Mouse (Mus musculus) retina, adult 2 months (tissue): ENCODE results near the gene Gucd1.
"Not testable (repeated sequence)": the region's sequence is repeated elsewhere in the genome, so short reads cannot be mapped to it uniquely, and the experiment has no call there.

Source experiments
- DNase-seq: peaks from one replicate; pipeline ENCODE4 v3.0.0-alpha.2; 2012; ENCODE audit warnings: low read depth, low spot score

Gene Gucd1

DNA sequence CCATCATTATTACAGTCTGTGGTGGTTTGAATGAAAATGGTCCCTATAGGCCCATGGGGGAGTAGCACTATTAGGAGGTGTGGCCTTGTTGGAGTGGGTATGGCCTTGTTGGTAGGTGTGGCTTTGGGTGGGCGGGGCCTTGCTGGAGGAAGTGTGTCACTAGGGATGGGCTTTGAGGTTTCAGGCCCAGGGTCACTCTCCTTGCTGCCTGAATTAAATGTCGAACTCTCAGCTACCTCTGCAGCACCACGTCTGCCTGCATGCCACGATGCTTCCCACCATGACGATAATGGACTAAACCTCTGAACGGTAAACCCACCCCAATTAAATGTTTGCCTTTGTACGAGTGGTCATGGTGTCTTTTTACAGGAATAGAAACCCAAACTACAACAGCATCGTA, 123.0 kb downstream of the Gucd1 start:
- no peak for DNase-seq

DNA sequence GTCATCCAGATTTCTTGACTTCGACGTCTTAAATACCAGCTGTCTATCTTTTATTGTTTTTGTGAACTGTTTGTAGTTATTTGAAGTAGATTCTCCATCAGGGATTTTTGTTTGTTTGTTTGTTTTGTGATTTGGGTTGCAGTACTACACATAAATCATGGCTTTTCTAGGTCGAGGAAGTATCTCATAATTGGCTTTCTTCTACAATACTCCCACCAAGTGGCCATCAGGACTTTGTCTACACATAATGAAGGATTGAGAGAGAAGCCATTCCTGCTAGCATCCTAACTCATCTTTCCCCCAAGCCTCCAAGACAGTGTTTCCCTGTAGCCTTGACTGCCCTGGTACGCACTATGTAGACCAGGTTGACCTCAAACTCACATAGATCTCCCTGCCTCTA, 126.9 kb downstream of the Gucd1 start:
- no peak for DNase-seq

GRCm38 (mm10) chr10:75390156-75390555, 127.6 kb downstream of the Gucd1 start:
- DNase-seq, result no peak

DNA sequence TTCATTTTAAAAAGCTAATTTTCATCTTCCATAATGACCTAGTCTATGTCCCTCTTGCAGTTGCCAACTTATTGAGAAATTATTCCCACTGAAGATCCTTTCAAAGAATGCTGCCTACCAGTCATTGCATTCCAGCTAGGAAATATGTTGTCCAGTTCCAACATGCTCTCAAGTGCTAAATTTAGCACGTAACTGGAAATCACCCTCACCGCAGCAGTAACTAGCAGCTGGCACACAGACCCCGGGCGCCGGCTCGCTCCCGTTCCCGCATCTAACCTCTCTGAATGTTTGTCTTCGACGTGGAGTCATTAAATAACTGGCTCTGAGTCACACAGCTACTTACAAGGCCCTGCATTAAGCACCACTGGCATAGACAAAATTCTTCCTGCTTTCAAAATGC, 139.1 kb downstream of the Gucd1 start:
- DNase-seq, result no peak

DNA sequence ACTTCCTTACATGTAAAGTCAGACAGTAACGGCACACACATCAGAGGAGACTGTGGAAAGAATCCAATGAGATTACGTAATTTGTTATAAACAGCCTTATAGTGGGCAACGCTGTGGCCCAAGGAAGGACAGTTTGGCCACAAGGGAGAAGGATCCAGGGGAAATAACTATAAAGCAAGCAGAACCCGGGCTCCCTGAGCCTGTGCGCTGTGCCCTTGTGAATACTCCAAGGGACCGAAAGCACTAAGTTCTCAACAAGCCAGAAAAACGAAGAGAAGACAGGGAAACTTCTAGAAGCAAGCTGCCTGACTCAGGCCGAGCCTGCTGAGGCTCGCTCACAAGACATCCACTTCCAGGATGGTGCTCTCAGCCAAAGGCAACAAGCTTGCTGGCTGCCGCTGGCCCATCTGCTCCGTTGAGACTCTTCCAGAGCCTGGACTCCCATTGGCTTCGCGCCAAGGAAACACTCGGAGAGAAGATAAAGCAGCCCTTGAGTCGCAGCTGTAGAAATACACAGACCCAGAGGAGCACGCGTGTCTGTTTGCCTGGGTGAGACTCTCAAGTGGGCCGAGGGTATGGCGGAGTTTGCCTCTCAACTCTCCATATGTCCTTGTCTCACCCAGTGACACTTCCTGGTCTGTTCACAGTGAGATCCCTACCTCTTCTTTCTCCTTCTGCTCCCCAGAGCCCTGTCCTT, 144.0 kb downstream of the Gucd1 start:
- not testable (repeated sequence) for DNase-seq

DNA sequence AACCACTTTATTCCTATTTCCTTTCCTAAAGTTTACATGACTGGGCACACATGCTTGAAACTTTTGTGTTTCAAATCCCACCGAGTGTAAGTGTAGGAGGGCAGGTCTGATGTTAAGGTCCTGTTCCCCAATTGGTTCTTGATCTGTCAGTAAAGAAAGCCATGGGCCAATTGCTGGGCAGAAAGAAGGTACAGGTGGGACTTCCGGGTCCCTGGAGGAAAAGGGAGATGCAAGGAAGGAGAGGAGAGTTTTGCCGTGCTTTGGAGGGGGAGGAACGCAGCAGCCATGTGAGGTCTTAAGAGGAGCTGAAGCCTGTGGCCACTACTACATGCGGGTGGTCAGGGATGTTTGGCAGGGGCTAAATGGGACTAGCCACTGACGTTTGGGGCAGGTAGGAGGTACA, 152.5 kb downstream of the Gucd1 start:
- DNase-seq, result no peak

DNA sequence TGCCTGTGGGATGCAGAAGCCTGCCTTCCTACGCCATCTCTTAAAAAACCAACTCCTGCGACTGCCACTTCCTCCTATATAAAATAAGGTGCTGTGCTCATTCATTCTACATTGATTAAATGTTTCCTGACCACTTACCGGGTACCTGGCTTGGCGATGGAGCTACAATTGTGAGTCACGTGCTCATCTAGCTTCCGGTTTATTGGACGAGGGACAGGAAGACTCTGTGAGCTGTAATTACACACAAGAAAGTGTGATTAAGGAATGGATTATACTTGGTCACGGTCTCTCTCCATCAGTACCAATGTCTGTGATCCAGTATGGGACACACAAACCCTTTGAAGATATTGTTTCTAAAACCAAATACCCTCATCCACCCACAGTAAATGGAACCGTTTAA, 153.0 kb downstream of the Gucd1 start:
- DNase-seq, result no peak

- not testable (repeated sequence) for DNase-seq
These were observed 153.5 kb downstream of the Gucd1 start for GRCm38 (mm10) chr10:75364214-75364690.

DNA sequence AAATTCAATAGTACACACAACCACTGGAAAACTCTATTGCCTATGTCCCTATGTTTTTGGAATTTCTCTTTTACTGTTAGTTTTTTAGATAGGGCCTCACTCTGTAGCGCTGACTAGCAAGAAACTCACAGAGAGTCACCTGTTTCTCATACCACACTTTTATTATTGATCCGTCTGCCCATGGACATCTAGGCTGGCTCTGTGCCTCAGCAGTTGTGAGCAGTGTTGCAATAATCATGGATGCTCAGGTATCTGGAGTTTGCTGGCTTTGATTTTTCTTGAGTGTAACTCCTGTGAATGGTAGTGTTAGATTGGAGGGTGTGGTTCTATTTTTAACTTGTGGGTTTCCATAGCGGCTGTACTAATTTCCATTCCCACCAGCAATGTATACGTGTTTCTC, 162.4 kb downstream of the Gucd1 start:
- no peak for DNase-seq

GRCm38 (mm10) chr10:75353838-75354241, 163.9 kb downstream of the Gucd1 start:
- not testable (repeated sequence) for DNase-seq

DNA sequence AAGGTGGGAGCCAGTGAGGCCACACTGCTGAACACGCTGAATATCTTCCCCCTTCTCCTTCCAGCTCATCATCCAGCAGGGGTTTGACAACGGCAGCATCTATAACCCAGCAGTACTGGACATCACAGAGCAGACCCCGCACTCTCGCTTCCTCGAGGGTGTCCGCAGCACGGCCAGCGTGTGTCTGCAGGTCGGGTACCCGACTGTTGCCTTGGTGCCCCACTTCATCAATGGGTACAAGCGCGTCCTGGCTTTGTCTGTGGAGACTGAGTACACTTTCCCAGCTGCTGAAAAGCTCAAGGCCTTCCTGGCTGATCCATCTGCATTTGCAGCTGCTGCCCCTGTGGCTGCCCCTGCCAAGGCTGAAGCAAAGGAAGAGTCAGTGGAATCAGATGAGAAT, 165.2 kb downstream of the Gucd1 start:
- no peak for DNase-seq

- no peak for DNase-seq
These were observed 167.2 kb downstream of the Gucd1 start for GRCm38 (mm10) chr10:75350564-75350963.

GRCm38 (mm10) chr10:75345265-75345664, 172.5 kb downstream of the Gucd1 start:
- no peak for DNase-seq

- DNase-seq, result not testable (repeated sequence)
These were observed 173.2 kb downstream of the Gucd1 start for GRCm38 (mm10) chr10:75344563-75344962.

GRCm38 (mm10) chr10:75341936-75342335, 175.8 kb downstream of the Gucd1 start:
- DNase-seq, result no peak

DNA sequence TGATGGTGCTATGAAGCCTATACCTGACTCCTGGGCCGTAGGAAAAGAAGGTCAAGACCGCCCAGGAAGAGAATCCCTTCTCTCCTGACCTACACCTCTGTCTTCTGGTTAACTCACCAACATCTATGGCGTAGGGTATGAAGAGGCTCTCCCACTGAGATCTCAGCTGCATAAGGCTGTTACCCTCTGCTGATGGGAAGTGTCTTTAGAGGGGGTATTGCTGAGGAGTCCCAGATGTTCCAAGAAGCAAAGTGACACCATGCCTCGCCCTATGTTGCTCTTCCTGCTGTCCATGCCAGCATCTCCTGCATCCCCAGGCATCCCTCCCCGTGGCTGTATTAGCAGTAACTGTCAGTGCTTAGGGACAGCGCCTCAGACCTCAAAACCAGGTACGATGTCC, 178.4 kb downstream of the Gucd1 start:
- no peak for DNase-seq

DNA sequence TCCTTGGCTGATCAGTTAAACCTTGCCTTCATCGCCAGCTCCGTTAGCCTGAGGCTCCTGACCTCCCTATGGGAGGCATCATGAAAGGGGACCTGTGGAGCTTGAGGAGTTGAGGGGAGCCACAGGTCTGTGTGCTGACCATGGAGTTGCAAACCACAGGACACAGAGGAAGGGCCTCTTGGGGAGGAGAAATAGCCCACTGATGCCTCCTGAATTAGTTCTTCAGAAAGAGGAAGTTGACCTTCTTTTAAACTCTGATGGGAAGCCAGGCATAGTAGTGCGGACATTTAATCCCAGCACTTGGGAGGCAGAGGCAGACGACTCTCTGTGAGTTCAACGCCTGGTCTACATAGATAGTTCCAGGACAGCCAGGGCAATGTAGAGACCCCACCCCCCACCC, 178.9 kb downstream of the Gucd1 start:
- DNase-seq, result no peak

DNA sequence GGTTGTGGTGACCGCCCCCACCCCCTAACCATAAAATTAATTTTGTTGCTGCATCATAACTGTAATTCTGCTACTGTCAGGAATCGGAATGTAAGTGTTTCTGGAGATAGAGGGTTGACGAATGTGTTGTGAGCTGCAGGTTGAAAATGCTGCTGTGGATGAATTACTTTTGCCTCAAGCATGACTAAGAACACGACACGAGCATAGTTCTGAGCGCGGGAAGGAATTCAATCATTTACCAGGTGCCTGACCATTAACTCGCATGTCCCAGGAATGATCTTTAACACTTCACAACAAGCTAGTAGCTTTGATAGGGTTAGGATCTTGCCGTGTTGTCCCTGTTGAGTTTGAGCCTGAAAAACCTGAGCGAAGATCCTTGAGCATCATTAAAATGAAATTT, 180.5 kb downstream of the Gucd1 start:
- no peak for DNase-seq

- DNase-seq, result no peak
These were observed 182.7 kb downstream of the Gucd1 start for GRCm38 (mm10) chr10:75335075-75335474.

GRCm38 (mm10) chr10:75334175-75334574, 183.6 kb downstream of the Gucd1 start:
- no peak for DNase-seq

DNA sequence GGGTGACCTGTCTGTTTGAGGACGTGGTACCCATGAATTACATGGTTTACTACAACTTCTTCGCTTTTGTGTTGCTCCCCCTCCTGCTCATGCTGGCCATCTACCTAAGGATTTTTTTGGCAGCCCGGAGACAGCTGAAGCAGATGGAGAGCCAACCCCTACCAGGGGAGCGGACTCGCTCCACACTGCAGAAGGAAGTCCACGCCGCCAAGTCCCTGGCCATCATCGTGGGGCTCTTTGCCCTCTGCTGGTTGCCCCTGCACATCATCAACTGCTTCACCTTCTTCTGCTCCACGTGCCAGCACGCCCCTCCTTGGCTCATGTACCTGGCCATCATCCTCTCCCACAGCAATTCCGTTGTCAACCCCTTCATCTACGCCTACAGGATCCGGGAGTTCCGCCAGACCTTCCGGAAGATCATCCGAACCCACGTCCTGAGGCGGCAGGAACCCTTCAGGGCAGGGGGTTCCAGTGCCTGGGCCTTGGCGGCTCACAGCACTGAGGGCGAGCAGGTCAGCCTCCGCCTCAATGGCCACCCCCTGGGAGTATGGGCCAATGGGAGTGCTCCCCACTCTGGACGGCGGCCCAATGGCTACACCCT, 184.5 kb downstream of the Gucd1 start:
- no peak for DNase-seq

- no peak for DNase-seq
These were observed 185.5 kb downstream of the Gucd1 start for GRCm38 (mm10) chr10:75332268-75332667.

DNA sequence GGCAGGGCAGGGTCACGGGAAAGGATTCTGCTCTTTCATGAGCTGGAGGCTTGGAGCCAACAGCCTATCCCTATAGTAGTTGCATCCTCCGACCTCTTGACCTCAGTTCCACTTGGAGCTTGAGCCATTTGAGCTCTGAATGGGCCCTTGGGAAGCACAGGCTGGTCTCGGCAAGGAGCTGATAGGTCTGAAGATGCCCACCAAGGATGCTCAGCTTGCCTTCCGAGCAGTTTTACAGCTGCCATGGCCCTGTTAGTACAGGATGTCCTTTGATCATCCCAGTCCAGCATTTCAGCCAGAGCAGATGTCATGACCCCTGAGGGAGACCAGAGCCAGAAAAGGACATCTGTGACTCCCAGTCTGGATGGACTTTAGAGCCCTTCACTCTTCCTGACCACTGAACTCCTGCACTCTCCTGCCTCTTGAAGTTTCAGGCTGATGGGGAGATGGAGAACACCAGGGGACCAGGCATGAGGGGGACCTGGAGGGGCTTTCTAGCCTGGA, 189.5 kb downstream of the Gucd1 start:
- DNase-seq, result no peak
